Mouse (Mus musculus) layer of hippocampus, postnatal 10 days (tissue): ENCODE results near the gene Acod1. TPM values are rescaled to one million over a fixed set of nuclear protein-coding genes. Genes with fewer than 3 reads are reported as not detected.
A peak's percentile ranks its signal among the peaks of the same experiment; 100 is the strongest.

ENCODE experiments used
- DNase-seq, 2 experiments: peaks; one replicate each; pipeline ENCODE4 v3.0.0; 2021; ENCODE audit warnings: low spot score in 2 of 2
- total RNA-seq, 2 experiments: library from RNA; stranded (reverse); gene quantifications; 2 replicates each; pipeline ENCODE4 v1.2.3; 2021

Acod1 gene
- total RNA-seq, 2 experiments from 2014 or later, result not detected

DNA sequence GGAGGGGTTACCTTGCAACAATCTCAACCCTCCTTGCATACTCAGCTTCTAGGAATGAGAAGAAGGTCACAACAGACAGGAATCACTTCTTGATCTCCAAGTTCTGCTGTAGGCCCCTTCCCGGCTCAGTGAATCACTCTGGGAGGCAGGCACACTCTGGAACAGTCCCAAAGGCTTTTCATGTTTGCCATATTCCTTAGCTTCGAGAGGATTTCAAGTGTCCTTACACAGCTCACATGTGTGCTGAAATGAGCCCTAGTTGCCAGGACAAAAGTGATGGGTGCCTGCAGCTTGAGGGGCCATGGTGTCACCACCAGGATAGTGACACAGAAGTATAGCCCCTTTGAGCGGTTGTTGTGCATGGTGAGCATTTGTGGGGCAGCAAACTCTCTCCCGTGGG lies 26.0 kb downstream of the Acod1 start:
- no peak for DNase-seq

GRCm38 (mm10) chr14:103073825-103074224 lies 27.0 kb downstream of the Acod1 start:
- no peak for DNase-seq

DNA sequence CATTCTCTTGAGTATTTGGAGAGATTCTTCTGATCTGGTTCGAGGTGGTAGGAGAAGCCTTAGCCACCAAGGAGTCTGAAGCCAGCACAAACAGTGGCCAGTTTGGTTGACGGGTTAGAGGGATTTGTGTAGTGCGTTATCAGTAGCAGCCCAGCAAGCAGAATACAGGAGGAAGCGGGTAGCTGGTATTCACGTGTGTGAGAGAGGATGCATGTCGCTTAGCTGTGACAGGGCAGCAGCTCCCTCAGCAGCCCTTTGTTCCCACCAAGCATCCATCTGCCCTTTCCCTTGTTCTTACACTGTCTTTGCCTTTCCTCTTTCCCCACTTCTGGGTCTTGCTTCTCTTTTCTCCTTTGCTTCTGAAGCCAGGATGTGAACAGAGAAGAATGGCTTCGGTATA lies 28.4 kb downstream of the Acod1 start:
- no peak for DNase-seq

DNA sequence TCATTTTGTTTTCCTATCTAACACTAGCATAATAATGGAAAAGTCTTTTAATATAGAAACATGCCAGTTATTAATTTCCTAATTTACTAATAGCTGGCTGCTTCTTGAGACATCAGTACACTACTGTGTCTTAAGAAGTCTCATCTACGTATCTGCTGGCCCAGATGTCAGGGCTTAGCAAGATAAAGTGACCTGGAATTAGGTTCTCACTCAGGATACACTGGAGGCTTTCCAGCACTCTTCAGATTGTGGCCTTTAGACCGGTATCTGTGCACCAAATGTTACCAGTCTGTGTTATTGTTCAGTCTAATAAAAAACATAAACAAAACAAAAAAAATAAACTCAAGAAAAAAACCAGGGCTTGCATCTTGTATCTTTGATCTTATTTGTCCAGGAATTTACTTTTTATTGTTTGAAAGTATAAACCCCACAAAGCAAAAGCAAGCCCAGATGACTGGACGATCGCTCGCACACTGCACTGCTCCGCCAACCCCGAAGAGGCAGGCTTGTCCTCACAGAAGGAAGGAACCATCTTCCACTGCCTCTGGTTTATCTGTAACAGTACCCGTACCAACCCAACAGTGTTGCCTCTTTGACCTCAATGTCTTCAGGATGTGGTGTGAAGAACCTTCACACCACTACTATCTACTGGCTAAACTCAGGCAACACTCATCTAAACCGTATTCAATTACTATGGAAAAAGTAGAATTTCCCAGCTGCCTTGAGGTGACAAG lies 30.7 kb downstream of the Acod1 start:
- no peak for DNase-seq

DNA sequence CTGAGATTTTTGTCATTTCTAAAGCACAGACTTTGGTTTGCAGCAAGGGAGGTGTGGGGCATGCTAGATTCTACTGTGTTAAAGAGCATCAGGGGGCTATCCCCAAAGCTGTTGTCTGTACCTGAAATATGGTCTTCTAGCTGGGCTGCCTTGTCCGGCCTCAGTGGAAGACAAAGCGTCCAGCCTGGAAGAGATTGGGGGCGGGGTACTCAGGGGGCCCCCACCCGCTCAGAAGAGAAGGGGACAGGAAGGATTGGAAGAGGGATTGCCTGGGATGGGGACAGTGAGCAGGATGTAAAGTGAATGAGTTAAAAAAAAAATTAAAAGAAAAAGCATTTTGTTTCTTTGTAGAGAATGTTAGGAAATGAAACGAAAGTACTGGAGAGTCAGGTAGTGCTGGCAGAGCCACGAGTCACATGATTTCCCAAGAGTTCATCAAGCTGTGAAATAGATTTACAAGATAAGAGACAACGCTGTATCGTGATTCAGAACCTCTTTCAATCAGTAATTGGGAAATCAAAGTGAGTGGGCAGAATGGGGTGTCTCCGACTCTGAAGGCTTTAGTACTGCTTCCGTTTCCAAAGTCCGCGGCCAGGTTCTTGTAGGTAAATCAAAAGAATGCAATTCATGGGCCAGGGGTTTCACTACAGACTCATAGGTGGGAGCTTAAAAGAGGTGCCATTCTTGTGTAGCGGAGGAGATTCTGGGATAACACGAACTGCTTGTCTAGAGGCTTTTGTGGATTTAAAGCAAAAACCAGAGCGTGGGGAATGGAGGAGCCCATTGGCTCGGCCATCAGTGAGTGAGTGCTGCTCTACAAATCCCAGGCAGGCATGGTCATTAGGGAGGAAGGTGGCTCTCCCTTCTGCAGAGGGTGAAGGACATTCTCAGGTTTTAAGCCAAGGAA lies 31.5 kb downstream of the Acod1 start:
- DNase-seq, result no peak

GRCm38 (mm10) chr14:103079209-103079977 lies 32.6 kb downstream of the Acod1 start:
- no peak for DNase-seq

GRCm38 (mm10) chr14:103085840-103086533 lies 39.2 kb downstream of the Acod1 start:
- DNase-seq, result no peak

DNA sequence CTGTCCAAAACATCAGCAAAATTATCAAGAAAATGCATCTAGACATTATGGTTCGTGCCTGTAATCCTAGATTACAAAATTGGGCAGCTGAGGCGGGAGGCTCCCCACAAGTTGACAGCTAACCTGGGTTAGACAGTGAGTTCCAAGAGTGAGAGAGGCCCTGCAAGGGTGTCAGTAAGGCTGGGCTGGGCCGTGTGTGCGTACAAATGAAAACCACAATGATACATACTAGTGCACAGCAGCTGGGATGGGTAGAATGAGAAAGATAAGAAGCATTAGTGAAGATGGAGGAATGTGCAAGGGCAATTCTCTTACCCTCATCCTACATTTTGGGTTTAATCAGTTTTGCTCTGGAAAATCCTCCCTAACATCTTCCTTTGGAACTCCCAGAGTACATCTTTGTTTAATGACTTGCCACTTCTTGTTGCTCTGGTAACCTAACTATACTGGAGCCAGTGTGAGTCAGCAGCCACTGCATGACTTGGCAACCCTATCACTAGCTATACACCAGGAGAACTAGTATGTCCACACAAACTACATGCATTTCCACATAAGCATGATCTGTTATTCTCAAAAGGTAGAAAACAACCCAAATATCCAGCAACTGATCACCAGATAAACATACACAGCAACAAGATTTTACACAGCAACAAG lies 40.0 kb downstream of the Acod1 start:
- no peak for DNase-seq

DNA sequence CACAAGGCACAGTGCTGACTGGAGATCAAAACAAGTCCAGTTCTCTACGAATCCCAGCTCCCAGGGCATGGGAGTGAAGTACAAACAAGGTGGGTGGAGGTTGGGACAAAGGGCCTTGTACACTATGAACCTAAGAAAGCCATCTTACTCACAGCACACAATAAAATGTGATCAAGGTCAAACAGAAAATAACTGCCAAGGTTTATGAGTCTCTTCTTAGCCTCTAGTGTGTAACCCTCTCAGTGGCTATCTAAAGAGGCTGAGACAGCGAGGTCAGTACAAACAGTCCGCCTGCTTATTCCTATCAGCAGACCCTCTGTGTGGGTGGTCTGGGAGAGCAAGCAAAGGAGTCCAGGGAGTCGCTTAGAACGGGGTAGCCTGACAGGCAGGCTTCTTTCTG lies 41.1 kb downstream of the Acod1 start:
- no peak for DNase-seq

- peak; percentile 31 to 46 for DNase-seq
These were observed 41.8 kb downstream of the Acod1 start for GRCm38 (mm10) chr14:103088624-103089023.

GRCm38 (mm10) chr14:103093236-103093635 lies 46.5 kb downstream of the Acod1 start:
- DNase-seq, result no peak

GRCm38 (mm10) chr14:103093670-103094069 lies 46.9 kb downstream of the Acod1 start:
- no peak for DNase-seq

GRCm38 (mm10) chr14:103095036-103095435 lies 48.3 kb downstream of the Acod1 start:
- DNase-seq, result no peak

GRCm38 (mm10) chr14:103095826-103096225 lies 49.0 kb downstream of the Acod1 start:
- no peak for DNase-seq

DNA sequence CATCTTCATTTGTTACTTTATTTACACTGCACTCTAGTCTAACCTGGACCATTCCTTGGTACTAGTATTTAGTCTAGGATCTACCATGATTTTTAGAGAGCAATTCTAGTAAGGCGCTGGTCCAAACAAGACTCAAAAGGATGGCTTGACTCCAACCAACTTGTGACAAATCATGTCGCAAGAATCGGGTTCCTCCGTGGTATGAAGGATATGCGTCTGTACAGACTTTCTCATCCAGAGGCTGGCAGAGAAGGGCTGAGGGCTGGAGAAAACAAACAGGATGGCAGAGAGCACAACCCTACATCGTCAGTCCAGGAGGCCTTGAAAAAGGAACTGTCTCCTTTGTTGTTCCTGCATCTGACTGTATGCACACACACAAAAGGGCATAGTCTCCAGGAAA lies 49.8 kb downstream of the Acod1 start:
- DNase-seq, result no peak

- no peak for DNase-seq
These were observed 51.4 kb downstream of the Acod1 start for GRCm38 (mm10) chr14:103098213-103098586.

DNA sequence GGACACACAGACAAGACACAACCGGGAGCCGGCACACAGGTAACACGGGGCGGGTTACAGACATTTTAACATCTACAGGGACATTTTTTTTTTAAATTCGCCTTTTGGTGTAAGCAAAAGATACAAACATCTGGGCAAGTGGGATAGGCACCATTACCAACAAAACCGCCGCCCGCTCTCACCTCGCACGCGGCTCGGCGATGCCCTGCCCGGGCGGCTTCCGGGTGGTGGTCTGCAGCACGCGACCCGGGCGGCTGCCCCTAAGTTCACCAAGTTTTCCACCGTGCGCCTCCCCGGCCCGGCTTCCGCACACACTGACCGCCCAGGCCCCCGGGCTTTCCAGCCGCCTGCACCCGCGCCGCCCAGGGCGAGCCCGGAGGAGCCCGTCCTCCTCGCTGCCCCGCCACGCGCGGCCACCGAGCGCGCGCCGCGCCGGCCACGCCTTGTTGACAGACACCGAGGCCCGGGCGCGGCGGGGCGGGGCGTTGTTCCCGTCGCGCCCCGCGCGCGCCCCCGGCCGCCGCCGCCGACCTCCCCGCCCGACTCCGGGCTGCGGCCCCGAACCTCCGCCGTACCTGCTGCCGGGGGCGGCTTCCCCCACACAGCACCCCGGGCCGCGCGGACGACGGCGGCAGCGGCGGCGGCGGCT lies 51.9 kb downstream of the Acod1 start:
- DNase-seq, result peak; percentile 69 to 84

- DNase-seq, result peak; percentile 80 to 82
These were observed 52.6 kb downstream of the Acod1 start, which contains the start of gene Fbxl3 for GRCm38 (mm10) chr14:103099238-103099933. Fbxl3 (minus strand) TSS chr14:103099566.

DNA sequence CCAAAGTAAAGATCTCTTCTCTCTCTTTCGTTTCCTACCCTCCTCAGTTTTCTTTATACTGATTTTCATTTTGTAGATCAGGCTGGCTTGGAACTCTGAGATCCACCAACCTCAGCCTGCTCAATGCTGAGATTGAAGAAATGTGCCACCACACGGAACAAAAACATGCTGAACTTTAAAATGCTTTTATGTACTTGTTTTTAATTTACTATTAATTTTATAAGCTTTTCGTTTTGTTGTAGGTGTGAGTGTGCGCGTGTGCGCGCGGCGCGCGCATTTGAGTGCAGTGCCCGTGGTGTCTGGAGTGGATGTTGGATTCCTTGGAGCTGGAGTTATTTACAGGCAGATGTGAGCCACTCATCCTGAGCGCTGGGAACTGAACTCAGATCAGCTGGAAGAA lies 53.5 kb downstream of the Acod1 start:
- DNase-seq, result no peak
